Mouse (Mus musculus): ENCODE data around the gene Zfp280d. TPM values are rescaled to one million over a fixed set of nuclear protein-coding genes. Genes with fewer than 3 reads are reported as not detected.
"Not testable (repeated sequence)": the region's sequence is repeated elsewhere in the genome, so short reads cannot be mapped to it uniquely, and the experiment has no call there.

The Zfp280d gene
- total RNA-seq, 2 experiments from 2014 or later, result 45.7 to 52.6 TPM

GRCm38 (mm10) chr9:72372359-72372758, 97.7 kb downstream of the Zfp280d start:
- DNase-seq (ENCODE audit: low spot score in 2 of 2), result no peak

- DNase-seq (ENCODE audit: low spot score in 2 of 2), result no peak
Measured at GRCm38 (mm10) chr9:72374074-72374473, 99.4 kb downstream of the Zfp280d start.

- no peak for DNase-seq (ENCODE audit: low spot score in 2 of 2)
Measured at GRCm38 (mm10) chr9:72374996-72375395, 100.3 kb downstream of the Zfp280d start.

- DNase-seq (ENCODE audit: low spot score in 2 of 2), result no peak
Measured at GRCm38 (mm10) chr9:72375639-72376038, 101.0 kb downstream of the Zfp280d start.

- DNase-seq (ENCODE audit: low spot score in 2 of 2), result no peak
Measured at GRCm38 (mm10) chr9:72385786-72386185, 111.1 kb downstream of the Zfp280d start.

GRCm38 (mm10) chr9:72388934-72389333, 114.3 kb downstream of the Zfp280d start:
- no peak for DNase-seq (ENCODE audit: low spot score in 2 of 2)

GRCm38 (mm10) chr9:72389431-72390002, 114.9 kb downstream of the Zfp280d start:
- no peak for DNase-seq (ENCODE audit: low spot score in 2 of 2)

GRCm38 (mm10) chr9:72390321-72391077, 115.8 kb downstream of the Zfp280d start:
- DNase-seq (ENCODE audit: low spot score in 2 of 2), result no peak

- DNase-seq (ENCODE audit: low spot score in 2 of 2), result no peak
Measured at GRCm38 (mm10) chr9:72392686-72393085, 118.0 kb downstream of the Zfp280d start.

- peak in 1 of 2 experiments; percentile 5 for DNase-seq (ENCODE audit: low spot score in 2 of 2)
Measured at GRCm38 (mm10) chr9:72393238-72393637, 118.6 kb downstream of the Zfp280d start.

GRCm38 (mm10) chr9:72393869-72394341, 119.2 kb downstream of the Zfp280d start:
- DNase-seq (ENCODE audit: low spot score in 2 of 2), result no peak

GRCm38 (mm10) chr9:72400121-72400520, 125.5 kb downstream of the Zfp280d start:
- no peak for DNase-seq (ENCODE audit: low spot score in 2 of 2)

- not testable (repeated sequence) for DNase-seq (ENCODE audit: low spot score in 2 of 2)
Measured at GRCm38 (mm10) chr9:72401769-72402168, 127.1 kb downstream of the Zfp280d start.

GRCm38 (mm10) chr9:72403421-72403820, 128.8 kb downstream of the Zfp280d start:
- DNase-seq (ENCODE audit: low spot score in 2 of 2), result no peak

- DNase-seq (ENCODE audit: low spot score in 2 of 2), result no peak
Measured at GRCm38 (mm10) chr9:72404446-72404845, 129.8 kb downstream of the Zfp280d start.

- no peak for DNase-seq (ENCODE audit: low spot score in 2 of 2)
Measured at GRCm38 (mm10) chr9:72404934-72405333, 130.3 kb downstream of the Zfp280d start.

GRCm38 (mm10) chr9:72405882-72406638, 131.4 kb downstream of the Zfp280d start:
- DNase-seq (ENCODE audit: low spot score in 2 of 2), result no peak

GRCm38 (mm10) chr9:72408131-72408586, 133.5 kb downstream of the Zfp280d start:
- DNase-seq (ENCODE audit: low spot score in 2 of 2), result peak; percentile 65 to 90

- DNase-seq (ENCODE audit: low spot score in 2 of 2), result no peak
Measured at GRCm38 (mm10) chr9:72409381-72410225, 134.9 kb downstream of the Zfp280d start.

- peak in 1 of 2 experiments; percentile 33 for DNase-seq (ENCODE audit: low spot score in 2 of 2)
Measured at GRCm38 (mm10) chr9:72411746-72412145, 137.1 kb downstream of the Zfp280d start.
